Mouse (Mus musculus) brain, embryonic 14.5 days (tissue): ENCODE measurements around the gene Tnfaip8l2. TPM values are rescaled to one million over a fixed set of nuclear protein-coding genes. Genes with fewer than 3 reads are reported as not detected.
"Not testable (repeated sequence)": the region's sequence is repeated elsewhere in the genome, so short reads cannot be mapped to it uniquely, and the experiment has no call there.

Experiments
- DNase-seq: peaks from one replicate; pipeline ENCODE4 v3.0.0-alpha.2; 2011; ENCODE audit warnings: low read depth
- CTCF ChIP-seq: fragments of 200-500 bp; IDR thresholded peaks from 2 replicates; pipeline ENCODE4 v1.5.1; 2012; ENCODE audit warnings: inconsistent platforms, mild to moderate bottlenecking, moderate library complexity, borderline replicate concordance; ENCODE audit not compliant: insufficient read depth, insufficient read length; ENCODE audit errors: extremely low read depth
- POLR2A ChIP-seq: fragments of 200-500 bp; IDR thresholded peaks from 2 replicates; pipeline ENCODE4 v1.6.1; 2012; ENCODE audit warnings: mild to moderate bottlenecking, inconsistent platforms, borderline replicate concordance; ENCODE audit not compliant: poor library complexity, insufficient read depth, insufficient read length, severe bottlenecking; ENCODE audit errors: extremely low read depth
- polyA plus RNA-seq: library from polyadenylated mRNA; depleted of rRNA; stranded (reverse); fragments of >200 nt; gene quantifications from 2 replicates; pipeline ENCODE4 v1.2.3, GENCODE M21; 2012

Tnfaip8l2 gene
- polyA plus RNA-seq, 1 experiment, result 2.4 TPM

DNA sequence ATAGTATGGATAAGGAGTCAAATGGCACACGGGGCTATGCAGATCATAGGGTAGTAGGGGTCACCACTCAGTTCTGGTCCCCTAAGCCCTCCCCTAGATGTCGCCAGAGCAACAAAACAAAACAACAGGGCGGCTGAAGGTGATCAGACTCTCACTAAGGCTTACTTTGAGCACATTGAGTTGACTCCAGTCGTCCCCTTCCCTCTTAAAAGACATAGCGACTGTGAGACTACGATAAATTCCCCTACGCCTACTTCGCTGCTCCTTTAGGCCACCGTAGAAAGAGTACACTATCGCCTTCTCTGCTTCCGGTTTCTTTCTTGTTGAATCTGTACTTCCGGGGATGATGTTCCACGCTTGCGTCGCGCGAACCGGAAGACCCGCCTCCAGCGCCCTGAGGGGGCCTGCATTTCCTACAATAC, 8.5 kb downstream of the Tnfaip8l2 start, which contains the start of the genes Scnm1 and Lysmd1:
TSS of gene Scnm1 (minus strand) at position 332 of the 422 bp plus-strand sequence.
TSS of gene Lysmd1 (plus strand) at position 409 of the 422 bp plus-strand sequence.
- DNase-seq, result peak; percentile 99
- peak; percentile 21; the same call in 1 of the 2 replicates for TF ChIP-seq CTCF
- TF ChIP-seq POLR2A, result no peak

DNA sequence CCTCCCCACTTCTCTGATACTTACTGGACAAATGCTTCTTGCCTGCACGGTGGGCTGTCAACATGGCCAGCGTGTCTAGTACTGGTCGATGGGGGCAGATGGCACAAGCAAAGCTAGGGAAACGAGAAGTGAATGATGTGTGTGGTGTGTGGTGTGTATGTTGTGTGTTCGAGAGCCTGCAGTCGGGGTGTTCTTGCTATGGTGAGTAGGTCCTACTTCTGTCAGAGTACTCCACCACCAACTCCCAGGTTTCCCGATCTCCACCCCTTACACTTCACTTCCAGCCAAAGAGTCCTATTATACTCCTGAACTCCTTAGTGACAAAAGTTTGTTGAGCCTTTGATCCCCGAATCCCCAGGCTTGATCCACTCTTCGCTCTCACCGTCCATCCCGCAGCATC, 9.0 kb downstream of the Tnfaip8l2 start:
- no peak for DNase-seq
- TF ChIP-seq POLR2A (no peak), CTCF (no peak)

DNA sequence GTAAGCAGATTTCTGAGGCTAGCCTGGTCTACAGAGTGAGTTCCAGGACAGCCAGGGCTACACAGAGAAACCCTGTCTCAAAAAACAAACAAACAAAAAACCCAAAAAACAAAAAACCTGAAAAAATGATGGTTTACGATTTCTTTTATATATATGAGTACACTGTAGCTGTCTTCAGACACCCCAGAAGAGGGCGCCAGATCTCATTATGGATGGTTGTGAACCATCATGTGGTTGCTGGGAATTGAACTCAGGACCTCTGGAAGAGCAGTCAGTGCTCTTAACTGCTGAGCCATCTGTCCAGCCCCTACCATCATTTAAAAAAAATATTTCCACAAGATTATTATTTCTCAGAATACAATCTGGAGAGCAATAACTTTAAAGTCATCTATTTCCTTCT, 9.8 kb downstream of the Tnfaip8l2 start:
- DNase-seq, result not testable (repeated sequence)

DNA sequence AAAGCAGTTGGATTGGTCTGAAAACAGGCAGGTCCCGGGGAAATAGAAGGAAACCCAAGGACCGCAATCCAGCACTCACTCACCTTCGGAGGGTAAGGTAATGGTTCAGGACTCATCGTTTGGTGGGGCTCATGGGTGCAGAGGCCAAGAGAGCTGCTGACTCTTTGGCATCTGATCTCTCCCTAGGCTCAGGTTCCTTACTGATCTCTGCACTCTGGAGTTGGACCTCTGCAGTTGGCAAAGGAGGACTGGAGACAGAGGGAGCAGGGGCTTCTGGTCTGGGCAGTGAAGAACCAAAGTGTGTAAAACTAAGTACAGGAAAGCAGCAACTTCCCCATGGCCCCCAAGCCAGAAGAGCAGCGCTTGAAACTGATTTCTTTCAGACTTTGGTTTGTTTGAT, 12.1 kb downstream of the Tnfaip8l2 start:
- DNase-seq, result no peak
- TF ChIP-seq CTCF (no peak), POLR2A (no peak)

DNA sequence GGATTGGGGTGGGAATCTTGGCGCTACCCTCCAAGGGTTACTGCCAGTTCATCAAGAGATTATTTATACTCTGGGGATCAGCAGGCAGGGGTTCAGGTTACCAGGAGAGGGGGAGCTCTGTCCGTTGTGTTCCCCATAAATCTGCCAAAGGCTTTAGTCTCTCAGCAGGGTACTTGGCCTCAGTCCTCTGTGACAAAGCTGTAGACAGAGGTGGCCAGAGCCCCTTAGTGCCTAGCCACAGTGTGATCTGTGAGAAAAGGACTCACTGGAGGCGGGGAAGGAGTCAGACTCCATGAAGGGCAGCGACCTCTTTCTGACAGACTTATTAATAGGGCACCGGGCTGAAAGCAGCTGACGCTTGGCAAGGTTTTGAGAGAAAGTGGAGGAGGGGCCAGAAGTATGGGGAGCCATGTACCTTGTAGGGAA, 12.9 kb downstream of the Tnfaip8l2 start:
- TF ChIP-seq CTCF (no peak), POLR2A (no peak)
- no peak for DNase-seq

DNA sequence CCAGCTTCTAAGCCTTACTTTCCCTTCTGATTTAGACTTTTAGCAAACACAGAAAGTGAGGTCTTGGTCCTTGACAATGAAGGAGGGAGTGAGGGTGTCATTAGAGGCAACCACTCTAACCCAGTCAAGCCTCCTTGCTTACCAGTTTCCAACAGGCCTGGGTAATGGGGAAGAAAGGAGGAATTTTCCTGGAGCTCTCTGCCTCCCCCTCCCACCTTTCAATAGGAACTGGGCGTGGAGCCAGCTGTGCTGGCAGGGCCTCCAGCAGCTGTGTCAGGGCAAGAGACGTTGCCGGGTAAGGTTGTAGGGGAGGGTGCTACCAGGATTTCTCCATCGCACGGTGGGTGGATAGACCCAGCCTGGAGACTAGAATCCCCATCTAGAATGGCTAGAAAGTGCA, 17.2 kb downstream of the Tnfaip8l2 start:
- TF ChIP-seq CTCF (no peak), POLR2A (no peak)
- peak; percentile 77 for DNase-seq

DNA sequence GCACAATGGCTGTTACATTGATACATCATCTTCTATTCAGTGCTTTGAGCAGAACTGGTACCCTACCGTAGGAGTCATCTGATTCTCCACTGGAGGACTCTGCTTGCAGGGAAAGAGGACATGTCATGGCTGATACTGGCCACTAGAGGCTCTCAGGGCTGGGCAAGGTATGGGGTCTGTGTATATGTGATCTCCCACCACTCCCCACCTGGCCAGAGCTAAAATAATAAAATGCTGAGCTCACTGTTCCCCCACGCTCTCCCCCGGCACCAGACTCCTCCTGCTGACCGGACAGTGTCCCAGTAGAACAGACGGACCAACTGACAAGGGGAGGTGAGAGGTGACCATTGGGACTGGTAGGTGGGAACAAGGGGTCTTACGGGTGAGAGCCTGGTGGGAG, 17.9 kb downstream of the Tnfaip8l2 start, which contains the start of gene Tmod4:
TSS of gene Tmod4 (plus strand) at position 231 of the 400 bp plus-strand sequence.
- TF ChIP-seq CTCF, result peak; percentile 64; the same call in 1 of the 2 replicates
- TF ChIP-seq POLR2A, result no peak
- DNase-seq, result peak; percentile 22

DNA sequence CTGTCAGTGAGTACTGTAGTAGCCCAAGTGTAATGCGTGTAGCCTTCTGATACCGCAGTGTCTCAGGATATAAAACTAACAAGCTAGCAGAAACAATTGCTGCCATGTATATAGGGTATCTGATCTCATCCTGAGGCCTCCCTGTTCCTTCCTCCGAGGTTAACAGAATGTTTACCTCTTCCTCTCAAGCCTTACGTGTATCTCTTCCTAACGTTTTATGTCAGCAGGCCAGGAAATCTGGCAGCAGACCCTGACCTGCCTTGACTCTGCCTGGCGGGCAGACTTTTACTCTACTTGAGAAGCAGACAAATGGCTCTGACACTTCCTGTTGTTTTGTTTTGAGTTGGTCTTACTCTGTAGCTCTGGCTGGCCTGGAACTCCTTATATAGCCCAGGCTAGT, 20.6 kb downstream of the Tnfaip8l2 start:
- no peak for DNase-seq
- TF ChIP-seq CTCF (no peak), POLR2A (no peak)

DNA sequence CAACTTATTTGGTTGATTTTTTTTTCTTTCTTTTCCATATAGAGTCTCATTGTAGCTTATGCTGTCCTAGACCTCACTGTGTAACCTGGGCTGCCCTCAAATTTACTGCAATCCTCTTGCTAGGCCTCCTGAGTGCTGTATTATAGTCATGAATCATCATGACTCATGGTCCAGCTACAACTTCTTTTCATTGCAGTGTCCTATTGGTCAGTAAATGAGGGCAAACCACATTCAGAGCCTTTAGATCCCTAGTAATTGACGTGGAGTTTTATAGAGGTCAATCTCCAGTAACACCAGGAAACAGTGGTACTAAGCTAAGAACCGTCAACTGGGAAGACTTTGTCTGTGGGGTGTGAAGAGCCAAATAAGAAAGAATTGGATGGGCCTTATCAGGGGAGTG, 24.4 kb downstream of the Tnfaip8l2 start:
- DNase-seq, result no peak
- no peak for TF ChIP-seq CTCF
- no peak for TF ChIP-seq POLR2A

DNA sequence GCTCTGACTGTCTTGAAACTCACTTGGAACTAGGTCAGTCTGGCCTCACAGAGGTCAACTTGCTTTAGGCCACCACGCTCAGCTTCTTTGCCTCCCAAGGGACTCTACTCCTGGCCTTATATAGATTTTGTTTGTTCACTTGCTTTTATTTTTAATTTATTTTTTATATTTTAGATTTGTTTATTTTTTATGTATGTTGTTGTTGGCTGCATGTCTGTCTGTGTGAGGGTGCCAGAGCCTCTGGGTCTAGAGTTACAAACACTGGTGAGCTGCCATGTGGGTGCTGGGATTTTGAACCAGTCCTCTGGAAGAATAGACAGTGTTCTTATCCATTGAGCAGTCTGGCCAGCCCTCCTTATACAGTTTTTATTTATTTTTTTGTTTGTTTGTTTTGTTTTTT, 29.4 kb downstream of the Tnfaip8l2 start:
- TF ChIP-seq CTCF (no peak), POLR2A (no peak)
- no peak for DNase-seq

DNA sequence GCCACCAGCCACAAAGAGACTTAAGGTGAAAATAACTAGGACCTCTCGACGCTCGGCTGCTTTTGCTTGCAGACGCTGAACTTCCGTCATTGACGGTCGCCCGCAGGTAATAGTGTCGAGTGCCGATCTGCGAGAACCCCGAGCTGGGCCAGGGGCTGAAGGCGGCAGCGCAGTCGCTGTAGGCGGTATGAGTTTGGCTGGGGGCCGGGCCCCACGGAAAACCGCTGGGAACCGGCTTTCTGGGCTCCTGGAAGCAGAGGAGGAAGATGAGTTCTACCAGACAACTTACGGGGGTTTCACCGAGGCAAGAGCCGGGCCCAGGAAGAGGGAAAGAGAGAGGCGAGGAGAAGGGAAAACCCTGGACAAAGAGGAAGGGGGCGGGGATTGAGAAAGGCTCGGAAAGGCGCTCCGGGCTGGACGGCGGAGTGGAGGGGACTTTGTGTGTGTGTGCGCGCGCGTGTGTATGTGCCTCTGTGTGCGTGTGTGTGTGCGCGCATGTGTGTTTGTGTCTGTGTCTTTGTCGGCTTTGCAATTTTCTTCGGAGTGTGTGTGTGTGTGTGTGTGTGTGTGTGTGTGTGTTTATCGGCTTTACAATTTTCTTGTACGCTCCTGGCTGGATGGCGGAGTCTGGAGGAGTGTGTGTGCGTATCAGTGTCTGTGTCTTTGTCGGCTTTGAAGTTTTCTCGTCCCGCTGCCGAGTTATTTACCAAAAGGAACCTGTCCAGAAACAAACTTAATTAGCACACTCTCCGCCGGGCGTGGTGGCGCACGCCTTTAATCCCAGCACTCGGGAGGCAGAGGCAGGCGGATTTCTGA, 31.0 kb downstream of the Tnfaip8l2 start, which contains the start of gene Vps72:
TSS of gene Vps72 (plus strand) at position 112 of the 816 bp plus-strand sequence.
- no peak for TF ChIP-seq CTCF
- peak; percentile 77; the same call in 1 of the 2 replicates for TF ChIP-seq POLR2A
- peak; percentile 98 for DNase-seq

DNA sequence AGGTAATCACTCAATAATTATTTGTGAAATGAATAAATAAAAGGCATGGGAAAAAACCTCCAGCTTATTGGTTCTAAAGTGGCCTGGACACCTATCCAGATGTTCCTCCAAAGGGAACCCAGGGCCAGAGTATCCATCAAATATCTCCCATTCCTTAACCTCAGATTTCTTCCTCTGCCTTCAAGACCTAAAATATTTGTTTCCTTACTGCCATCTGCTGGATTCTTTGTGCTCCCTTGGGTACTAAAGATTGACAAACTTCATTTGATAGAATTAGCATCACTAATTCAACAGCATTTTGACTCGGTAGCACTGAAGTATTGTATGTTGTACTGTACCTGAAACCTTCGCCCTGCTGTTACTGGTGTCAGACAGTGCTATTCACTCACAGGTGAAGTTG, 34.3 kb downstream of the Tnfaip8l2 start:
- peak; percentile 24 for DNase-seq
- TF ChIP-seq POLR2A (no peak), CTCF (no peak)

DNA sequence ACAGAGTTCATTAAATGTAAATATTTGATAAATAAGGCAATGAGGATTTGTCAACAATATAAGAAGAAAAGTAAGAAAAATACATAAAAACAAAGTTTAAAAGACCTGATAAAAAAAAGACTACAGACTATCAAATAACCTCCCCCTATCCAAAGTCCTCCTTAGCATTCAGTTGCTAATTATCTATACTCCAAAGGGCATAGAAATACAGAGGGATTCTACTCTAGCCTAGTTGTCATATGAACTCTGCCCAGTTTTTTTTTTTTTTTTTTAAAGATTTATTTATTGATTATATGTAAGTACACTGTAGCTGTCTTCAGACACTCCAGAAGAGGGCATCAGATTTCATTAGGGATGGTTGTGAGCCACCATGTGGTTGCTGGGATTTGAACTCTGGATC, 34.9 kb downstream of the Tnfaip8l2 start:
- not testable (repeated sequence) for DNase-seq
